Mouse (Mus musculus) heart, adult 2 months (tissue): ENCODE measurements at regions not wholly inside any gene's neighbourhood (a gene's known extent, or its start where the extent isn't known, plus 50 kb on each side); places are given as distances from the start of the nearest gene placed in this dataset.

ENCODE experiments used
- CTCF ChIP-seq: fragments of 200-600 bp; IDR thresholded peaks from 2 replicates; pipeline ENCODE4 v1.8.1; 2022; ENCODE audit warnings: antibody characterized with exemption, mild to moderate bottlenecking, moderate library complexity
- EP300 ChIP-seq: fragments of 200-500 bp; IDR thresholded peaks from 2 replicates; pipeline ENCODE4 v1.6.1; 2011; ENCODE audit warnings: low read depth, low read length, control low read depth; ENCODE audit not compliant: insufficient read depth
- POLR2A ChIP-seq: fragments of 200-500 bp; IDR thresholded peaks from 2 replicates; pipeline ENCODE4 v1.6.1; 2011; ENCODE audit warnings: mild to moderate bottlenecking, low read depth, low read length, control low read depth; ENCODE audit not compliant: insufficient read depth

DNA sequence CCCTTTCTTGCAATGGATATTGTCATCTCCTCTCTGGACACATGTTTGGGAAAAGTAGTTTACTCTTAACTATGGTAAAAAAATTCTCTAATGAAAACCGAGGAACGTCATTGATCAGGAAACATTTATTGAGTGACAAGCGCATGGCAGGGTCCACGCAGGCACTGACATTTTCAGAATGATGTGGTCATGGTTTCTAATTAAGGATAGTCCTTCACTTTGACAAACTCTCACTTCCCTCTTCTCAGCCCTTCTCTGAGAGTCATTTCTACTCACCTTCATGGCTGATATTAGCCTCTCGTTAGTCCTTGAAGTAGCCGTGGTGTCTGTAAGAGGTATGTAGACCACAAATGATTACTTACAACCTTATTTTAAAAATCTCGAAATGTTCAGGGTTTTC, 105.5 kb upstream of the Mtpn start:
- TF ChIP-seq CTCF = no peak
- TF ChIP-seq POLR2A = no peak
- no peak for TF ChIP-seq EP300
